Mouse (Mus musculus) B cell, adult 62 days (primary cell): ENCODE results near the gene 2700049A03Rik. TPM values are rescaled to one million over a fixed set of nuclear protein-coding genes. Genes with fewer than 3 reads are reported as not detected.

Experiments
- total RNA-seq: library from RNA; stranded (reverse); gene quantifications from 4 replicates; pipeline ENCODE4 v1.2.4, GENCODE M21; 2023

The 2700049A03Rik gene
- 10.5 to 12.6 TPM (median 11.9 TPM) in 4 replicates for total RNA-seq

DNA sequence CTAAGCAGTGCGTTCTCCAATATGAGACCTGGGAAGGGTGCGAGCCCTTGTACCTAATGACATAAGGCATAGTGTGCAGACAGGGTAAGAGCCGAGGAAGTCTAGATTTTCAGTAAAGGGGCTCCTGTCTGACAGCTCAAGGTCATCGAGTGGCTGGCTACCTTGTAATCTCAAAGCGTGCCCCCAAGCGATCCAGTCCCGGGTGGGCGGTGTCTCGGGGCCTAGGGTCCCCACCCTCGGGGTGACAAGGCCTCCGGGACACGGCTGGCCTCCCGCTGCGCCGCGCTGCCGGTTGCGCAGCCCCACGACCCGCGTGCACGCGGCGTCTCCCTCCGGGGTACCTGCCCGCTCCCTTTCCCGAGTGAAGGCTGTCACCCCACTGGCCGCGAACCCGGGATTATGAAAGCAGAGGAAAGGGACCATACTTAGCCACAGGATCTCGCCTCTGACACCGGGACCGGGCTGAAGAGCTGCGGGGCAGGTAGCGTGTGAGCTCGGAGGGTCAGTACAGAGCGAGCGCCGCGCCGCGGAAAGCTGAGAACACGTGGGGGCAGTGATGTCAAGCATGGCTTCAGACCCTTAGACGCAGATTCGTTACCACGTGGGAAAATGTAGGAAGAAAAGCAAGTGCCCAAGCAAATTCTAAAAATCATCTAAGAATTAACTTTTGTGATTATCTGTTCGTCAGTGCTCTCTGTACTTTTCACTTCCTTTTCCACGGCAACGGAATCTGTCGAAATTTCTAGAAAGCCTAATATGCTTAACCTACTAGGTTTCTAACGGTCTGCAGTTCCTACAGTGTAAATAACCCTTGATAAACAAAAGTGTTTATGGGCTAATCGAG, at the start of gene 2700049A03Rik, which contains the start of gene Timm9:
Gene 2700049A03Rik (plus strand): TSS at position 719 of the 844 bp plus-strand sequence.
Gene Timm9 (minus strand): TSS at position 555 of the 844 bp plus-strand sequence.

DNA sequence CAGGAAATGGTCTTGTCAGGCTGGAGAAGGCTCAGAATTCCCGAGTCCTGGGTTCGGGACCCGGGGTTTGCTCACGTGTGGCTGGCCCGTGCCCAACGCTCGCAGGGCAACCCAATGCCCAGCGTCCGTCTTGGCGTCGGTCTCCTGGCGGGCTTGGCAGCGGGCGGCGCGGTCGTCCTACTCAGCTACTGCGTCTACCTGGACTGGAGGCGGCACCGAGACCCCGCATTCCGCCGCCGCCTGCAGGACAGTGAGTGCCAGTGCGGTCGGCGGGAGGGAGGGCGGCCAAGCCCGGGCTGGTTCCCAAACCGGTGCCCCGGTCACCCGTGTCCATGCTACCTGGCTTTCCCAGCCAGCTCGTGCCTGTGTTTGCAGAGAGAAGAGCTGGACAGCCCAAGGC, 25.3 kb upstream of the 2700049A03Rik start, which contains the start of gene Tomm20l:
Gene Tomm20l (plus strand): TSS at position 98 of the 400 bp plus-strand sequence.

Other genes with a start within 250 kb of the 2700049A03Rik start
- gene Actr10, start 199.0 kb upstream of the 2700049A03Rik start, total RNA-seq = 97.7 to 108 TPM (median 101 TPM) in 4 replicates
- 172 to 207 TPM (median 201 TPM) in 4 replicates for gene Psma3, start 162.2 kb upstream of the 2700049A03Rik start, total RNA-seq
- 72.6 to 77.4 TPM (median 73.5 TPM) in 4 replicates for gene Arid4a, start 120.9 kb upstream of the 2700049A03Rik start, total RNA-seq
- gene Tomm20l, start 25.4 kb upstream of the 2700049A03Rik start, total RNA-seq = not detected in 4 replicates
- gene Timm9, start 164 bp upstream of the 2700049A03Rik start, total RNA-seq = 27.1 to 35.3 TPM (median 31.6 TPM) in 4 replicates
- 0.18 to 0.32 TPM (median 0.26 TPM) in 4 replicates for gene Dact1, start 173.0 kb downstream of the 2700049A03Rik start, total RNA-seq